Mouse (Mus musculus) left cerebral cortex, adult 8-10 months (tissue): ENCODE measurements around the gene Aebp2. TPM values are rescaled to one million over a fixed set of nuclear protein-coding genes. Genes with fewer than 3 reads are reported as not detected.
"Not testable (repeated sequence)": the region's sequence is repeated elsewhere in the genome, so short reads cannot be mapped to it uniquely, and the experiment has no call there.

Experiments
- DNase-seq, 2 experiments: peaks; one replicate each; pipeline ENCODE4 v3.0.0; 2022; ENCODE audit warnings: low spot score in 2 of 2
- total RNA-seq, 4 experiments: library from RNA; stranded (reverse); gene quantifications; 2 replicates each; pipeline ENCODE4 v1.2.4; 2022

Gene Aebp2
- total RNA-seq, 4 experiments from 2014 or later = 64.8 to 73.9 (median 69.0) TPM

DNA sequence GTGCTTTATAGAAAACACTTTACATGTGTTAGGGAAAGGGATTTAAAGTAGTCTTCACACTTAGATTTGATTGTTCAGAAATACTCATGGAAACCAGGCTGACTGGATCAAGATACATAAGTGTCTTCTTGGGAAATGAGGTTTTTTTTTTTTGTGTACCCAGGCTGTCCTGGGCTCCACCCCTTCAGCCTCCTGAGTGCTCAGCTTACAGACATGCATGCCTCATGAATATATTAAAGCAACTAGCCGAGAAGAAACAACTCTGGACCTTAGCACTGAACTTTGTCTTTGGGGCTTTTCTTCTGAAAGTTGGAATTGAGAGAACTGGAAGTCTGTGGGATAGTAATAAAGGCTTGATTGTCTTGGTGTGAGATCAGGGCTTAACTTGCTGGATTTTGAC, 27.3 kb downstream of the Aebp2 start:
- no peak for DNase-seq

DNA sequence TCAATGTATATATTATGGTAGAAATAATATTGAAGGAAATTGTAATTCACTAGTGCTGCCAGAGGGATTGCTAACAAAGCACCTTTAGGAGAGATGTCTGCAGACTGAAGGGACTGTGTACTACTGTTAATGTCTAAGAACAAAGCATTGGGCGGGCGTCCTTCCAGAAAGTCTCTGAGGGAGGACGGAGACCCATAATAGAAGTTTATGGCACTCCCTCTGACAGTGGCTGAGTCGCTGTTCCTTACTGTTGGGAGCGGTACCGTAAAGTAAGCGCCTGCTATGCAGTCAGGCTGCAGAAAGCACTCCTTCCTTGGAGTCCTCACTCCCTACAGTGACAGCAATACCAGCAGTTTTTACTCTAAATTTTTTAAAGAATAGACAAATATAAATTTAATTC, 29.5 kb downstream of the Aebp2 start:
- no peak for DNase-seq

DNA sequence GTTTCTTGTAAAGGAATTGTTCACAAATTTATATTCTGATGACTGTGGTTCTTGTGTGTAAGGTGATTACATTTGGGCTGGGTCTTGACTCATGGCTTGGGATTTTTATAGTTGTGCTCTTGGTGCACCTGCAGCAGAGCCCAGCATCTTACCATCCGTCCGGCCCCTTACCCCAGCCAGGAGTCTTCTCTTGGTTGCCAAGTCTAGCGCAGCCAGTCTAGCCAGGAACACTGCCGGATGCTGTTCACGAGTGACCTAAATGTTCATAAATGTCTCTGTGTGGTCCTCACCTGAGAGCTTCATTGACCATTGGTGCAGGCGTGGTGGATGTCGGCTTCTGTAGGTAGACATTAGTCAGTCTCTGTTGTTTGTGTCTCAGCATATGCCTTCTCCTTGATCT, 33.0 kb downstream of the Aebp2 start:
- no peak for DNase-seq

DNA sequence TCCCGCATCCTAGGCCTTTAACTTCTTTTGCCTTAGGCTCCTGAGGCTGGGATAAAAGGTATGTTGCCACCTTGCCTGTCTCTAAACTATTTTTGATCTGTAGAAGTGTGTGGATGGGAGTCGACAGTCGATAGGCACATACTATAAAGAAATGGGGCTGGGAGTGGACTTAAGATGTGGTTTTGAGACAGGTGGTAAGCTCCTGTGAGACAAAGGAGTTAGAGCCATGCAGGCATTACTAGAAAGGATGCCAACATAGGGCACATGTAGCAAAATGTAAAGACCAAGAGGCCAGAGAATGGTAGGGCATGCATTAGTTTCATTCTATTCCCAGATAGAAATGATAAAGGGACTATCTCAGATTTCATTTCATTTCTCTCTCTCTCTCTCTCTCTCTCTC, 34.5 kb downstream of the Aebp2 start:
- no peak for DNase-seq

DNA sequence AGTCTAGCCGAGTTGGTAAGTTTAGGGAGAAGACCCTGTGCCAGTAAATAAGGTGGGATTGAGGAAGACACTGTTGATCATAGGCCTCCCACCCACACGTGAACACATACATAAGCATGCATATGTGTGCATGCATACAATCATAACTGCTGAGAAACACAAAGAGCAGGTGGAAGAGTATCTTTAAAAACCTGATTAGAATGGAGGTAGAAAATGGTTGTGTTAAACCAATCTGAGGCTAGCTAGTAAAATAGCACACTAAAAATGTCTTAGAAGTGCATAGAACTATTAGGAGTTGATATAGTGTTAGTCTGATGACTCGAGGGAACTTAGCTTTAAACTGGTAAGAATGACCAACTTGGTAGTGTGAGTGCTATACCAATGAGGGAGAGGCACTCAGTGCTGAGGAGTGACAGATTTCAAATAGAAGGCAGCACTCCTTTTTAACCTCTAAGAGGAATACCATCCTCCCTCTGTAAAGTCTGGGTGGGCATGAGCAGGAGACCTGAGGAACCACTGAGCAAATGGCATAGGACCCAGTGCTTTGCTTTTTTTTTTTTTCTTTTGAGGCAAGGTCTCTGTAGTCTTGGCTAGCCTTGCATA, 35.6 kb downstream of the Aebp2 start:
- DNase-seq = no peak

DNA sequence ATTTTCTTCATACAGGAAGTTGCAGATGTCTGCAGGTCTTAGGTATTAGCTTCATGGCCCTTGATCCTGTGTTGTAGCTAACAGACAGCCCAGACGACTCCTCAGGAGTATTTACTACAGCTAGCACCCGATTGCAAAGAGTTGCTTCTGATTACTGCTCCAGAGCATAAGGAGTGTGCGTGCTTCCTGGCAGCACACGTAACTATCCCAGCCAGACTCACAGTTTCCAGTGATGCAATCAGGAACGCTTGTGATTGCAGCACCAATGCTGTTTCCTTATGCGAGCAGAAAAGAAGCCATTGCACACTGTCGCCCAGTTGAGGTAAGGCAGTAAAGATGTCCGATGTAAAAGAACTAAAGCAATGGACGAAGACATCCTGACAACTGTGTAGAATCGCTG, 38.6 kb downstream of the Aebp2 start:
- DNase-seq = no peak

DNA sequence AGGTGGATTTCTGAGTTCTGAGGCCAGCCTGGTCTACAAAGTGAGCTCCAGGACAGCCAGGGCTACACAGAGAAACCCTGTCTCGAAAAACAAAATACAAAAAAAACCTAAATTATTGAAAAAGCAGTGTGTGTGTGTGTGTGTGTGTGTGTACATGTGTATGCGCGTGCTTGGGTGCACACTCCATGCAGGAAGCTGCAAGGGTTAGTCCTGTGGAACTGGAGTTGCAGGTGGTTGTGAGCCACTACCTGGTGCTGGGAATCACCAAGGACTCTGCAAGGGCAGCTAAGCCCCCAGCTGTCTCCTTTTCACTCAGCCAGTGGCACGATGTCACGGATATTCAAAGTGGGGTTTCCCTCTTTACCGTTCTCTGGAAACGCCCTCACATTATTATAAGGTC, 39.3 kb downstream of the Aebp2 start:
- no peak for DNase-seq

DNA sequence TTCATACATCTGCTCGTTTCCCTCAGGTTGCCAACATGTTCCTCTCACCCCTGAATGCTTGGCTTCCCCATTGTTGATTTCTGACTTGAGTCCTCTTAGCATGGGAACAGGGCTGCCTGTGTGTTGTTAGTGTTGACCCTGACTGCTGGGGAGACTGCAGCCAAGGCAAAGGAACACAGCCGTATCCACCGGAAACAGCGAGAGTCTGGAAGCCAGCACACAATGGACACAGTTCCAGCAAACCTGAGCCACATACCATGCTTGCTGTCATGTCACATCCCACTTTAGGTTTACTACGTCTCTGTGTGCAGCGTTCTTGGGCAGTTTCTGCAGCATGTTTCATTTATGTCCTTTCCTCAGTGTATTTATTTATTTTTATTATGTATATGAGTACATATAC, 39.8 kb downstream of the Aebp2 start:
- DNase-seq = no peak

DNA sequence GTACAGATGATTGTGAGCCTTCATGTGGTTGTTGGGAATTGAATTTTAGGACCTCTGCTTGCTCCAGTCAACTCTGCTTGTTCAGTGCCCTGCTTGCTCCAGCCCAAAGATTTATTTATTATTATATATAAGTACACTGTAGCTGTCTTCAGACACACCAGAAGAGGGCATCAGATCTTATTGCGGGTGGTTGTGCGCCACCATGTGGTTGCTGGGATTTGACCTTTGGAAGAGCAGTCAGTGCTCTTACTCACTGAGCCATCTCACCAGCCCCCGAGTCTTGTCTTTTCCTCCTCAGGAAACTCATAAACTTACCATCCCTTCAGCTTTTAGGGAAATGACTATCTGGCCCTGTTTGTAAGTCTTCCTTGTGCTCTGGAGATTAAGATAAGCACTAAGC, 40.2 kb downstream of the Aebp2 start:
- not testable (repeated sequence) for DNase-seq

DNA sequence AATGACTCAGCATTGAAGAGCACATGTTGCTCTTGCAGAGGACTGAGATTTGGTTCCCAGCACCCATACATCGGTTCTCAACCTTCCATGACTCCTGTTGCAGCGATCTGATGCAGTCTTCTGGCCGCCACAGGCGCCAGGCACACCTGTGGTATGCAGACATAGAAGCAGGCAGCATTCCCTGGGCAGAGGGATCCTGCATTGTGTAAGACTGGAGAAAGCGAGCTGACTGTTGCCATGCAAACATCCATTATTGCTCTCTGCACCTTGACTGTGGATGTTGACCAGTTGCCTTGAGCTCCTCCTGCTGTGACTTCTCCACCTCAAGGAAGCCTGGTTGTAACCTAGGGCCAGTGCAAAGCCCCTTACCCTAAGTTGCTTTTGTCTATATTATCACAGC, 42.1 kb downstream of the Aebp2 start:
- DNase-seq = no peak

DNA sequence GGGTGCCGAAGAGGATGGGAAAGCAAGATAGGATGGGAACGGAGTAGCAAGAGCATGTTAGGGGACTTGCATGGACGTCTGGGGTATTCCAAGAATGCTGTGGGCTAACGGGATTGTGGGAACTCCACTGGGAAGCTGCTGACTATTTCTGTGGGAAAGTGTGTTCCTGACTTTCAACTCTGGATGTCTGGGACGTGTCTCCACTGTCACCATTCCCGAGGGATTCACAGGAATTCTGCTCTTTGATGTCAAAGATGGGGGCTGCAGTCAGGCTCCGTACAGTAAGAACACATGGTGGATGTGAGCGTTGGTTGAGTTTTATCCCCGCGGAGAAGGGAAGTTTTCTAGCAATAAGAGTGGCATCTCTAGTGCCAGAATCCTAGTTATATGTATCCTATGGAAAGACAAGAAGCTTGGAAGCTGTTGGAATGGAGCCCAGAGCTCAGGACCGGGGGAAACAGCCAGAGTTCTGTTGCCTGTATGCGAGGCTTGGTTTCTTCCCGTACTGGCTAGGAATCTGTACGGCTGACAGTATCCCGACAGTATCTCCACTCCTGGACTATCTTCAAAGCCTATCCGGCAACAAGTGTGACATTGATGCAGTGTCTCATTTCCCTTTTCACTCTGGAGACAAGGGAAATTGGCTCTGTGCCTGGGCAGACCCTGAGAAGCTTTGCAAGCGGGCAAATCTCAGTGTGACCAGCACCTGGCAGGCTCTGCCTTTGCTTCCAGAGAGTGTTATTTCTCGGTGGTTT, 44.2 kb downstream of the Aebp2 start:
- no peak for DNase-seq

DNA sequence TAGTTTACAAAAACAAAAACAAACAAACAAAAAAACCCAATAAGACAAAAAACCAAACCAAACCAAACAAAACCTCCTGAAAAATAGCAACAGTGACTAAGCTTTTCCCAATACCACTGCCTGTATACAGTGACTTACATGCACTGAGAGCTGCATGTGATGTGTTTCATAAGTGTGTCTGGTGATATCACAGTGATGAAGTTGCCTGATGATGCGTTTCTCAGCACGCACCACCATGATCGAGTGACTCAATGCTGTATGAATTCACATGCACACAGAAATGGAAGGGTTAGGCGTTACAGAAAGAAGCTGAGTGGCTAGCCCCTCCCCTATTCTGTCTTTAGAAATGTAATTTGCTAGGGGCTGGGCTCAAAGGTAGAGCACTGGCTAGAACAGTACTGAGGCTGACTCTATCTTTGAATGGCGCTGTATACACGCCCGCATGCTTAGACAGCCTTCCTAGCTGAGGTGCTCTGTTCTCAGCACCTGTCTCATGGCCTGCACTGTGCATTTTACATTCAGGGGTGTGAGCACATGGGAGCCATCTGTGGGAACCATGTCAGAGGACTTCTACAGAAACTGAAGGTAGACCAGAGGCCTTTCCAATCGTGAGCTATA, 44.9 kb downstream of the Aebp2 start:
- DNase-seq = no peak

DNA sequence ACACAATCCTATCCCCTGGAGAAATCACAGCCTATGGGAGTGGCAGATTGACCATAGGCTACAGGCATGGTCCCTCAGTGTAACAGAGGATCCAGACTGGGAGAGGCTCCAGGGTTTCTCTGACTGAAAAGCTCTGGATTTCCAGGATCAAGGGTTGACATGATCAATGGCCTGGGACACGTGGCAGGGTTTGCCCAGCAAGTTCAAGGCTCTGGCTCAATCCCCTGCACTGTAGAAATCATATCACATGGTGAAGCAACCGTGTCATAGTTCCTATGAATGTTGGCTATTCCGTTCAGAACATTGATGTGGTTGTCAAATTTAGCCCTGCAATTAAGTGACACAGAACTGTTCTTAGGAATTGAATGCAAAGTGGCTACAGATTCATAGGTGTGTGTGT, 52.0 kb downstream of the Aebp2 start:
- DNase-seq = no peak

DNA sequence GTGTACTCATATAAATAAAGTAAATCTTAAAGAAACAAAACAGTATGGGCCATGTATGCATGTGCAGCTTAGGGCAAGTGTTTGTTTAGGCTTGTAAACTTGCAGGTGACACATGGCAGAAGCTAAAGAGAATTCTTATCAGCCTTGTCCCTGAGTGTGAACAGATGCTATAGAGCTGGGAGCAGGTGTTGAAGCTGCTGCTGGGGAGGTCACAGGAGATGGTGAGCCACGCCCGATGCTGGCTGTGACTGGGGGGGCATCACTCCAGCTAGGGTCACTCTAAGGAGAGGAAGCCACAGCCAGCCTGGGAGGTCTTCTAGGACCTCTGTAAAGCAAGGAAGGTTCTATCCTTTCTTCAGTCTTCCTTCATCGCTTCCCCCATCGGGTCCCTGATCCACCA, 53.6 kb downstream of the Aebp2 start:
- no peak for DNase-seq

DNA sequence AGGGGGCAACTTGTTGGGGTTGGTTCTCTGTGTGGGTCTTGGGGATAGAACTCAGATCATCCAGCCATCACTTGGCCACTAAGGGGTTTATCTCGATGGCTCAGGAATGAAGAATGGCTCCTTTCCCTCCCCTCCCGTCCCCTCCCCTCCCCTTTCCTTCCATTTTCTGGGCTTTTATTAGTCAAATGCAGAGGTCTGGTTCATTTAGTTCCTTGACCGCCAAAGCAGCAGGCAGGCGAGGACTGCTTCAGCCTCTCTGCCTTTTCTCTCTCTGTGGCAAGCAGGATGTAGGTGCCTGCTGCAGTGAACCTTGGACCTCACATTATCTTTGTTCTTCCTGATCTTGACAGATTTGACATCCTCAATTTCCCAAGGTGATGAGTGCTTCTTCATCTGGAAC, 54.6 kb downstream of the Aebp2 start:
- no peak for DNase-seq

DNA sequence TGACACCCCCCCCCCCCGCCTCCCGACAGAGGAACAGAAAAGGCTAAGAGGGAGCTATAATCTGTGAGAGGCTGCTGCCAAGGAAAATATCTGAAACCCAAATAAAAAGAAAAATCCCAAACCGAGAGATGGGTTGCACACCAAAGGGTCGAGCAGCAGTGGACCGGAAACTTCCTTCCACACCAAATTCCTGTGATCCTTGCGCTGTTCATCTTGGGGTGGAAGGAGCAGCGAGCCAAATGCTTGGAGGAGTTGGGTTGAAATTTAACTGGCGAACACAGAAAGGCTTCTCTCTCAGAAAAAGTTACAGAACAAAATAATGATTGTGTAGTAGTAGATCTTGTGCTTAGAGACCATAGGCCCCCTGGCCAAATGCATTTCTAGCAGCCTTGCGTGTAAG, 55.5 kb downstream of the Aebp2 start:
- no peak for DNase-seq

DNA sequence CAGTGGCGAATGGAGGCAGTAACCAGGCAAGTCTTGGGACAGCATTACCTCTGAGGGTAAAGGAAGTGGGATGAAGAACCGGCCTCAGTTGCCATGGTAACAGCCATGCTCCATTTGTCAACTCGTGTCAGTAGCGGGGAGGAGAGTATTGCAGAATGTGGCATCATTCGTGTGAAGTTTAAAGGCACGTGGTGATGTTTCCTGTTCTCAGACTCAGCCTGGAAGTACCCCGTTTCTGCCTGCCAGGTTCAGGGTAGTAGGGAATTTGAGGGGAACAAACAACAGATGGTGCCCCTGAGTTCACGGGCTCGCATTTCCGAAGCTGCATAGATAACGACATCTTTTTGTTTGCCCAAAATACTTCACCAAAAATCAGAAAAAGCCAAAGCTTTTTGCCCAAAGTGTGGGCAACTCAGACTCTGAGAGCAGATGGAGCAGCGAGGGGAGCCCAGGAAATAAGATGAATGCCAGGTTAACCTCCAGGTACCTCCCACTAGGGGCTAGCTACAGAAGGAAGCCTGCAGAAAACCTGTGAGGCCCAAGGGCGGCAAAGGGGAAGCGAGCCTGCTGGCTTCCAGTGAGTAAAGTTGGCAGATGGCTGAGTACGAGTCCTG, 56.3 kb downstream of the Aebp2 start:
- DNase-seq = peak in 1 of 2 experiments; percentile 41

DNA sequence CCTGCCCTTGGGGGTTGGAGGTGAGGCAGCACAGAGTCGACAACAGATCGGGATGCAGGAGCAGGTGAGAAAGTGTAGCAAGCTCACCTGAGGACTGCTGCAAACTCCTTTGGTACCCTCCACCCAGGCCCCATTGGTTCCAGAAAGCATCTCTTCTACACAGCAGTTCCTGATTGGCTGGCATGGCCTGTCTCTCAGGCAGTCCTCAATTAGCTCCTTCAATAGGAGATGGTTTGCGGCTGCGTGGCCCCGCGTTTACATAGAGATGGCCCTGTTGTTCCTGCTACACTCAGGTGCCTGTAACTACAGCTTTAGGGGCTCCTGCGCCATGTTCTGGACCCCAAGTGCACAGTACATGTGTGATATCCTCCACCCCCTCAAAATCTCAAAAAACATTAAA, 58.2 kb downstream of the Aebp2 start:
- DNase-seq = no peak

DNA sequence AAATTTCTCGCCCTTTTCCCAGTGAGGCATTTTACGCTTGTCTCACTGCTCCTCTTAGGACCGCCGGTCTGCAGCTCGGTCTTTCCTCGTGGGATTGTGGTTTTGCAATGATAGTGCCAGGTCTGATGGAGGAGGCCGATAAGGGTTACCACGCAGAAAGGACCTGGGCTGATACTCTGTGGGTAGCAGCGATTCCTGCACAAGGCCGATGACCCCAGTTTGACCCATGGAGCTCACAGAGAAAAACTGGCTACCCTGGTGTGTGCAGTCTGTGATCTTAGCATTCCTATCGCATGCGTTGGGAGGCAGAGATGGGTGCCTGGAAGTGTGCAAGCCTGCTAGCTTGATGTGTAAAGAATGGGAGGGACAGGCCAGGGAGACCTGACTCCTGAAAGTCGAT, 60.4 kb downstream of the Aebp2 start:
- no peak for DNase-seq

DNA sequence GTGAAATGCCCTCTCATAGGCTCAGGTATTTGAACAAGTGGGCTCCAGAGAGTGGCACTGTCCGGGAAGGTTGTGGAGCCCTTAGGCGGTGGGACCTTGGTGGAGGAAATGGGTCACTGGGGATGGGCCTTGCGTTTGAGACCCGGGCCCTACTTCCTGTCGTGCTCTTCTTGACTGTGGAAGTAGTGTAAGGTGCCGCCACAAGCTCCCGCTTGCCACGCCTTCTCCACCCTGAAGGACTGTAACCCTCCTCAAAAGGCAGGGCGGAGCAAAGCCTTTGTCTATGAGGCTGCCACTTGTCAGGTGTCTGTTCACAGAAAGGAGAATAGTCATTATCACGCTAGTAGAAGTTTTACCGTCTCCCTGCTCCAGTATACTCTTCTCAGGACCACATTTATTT, 61.9 kb downstream of the Aebp2 start:
- DNase-seq = no peak

DNA sequence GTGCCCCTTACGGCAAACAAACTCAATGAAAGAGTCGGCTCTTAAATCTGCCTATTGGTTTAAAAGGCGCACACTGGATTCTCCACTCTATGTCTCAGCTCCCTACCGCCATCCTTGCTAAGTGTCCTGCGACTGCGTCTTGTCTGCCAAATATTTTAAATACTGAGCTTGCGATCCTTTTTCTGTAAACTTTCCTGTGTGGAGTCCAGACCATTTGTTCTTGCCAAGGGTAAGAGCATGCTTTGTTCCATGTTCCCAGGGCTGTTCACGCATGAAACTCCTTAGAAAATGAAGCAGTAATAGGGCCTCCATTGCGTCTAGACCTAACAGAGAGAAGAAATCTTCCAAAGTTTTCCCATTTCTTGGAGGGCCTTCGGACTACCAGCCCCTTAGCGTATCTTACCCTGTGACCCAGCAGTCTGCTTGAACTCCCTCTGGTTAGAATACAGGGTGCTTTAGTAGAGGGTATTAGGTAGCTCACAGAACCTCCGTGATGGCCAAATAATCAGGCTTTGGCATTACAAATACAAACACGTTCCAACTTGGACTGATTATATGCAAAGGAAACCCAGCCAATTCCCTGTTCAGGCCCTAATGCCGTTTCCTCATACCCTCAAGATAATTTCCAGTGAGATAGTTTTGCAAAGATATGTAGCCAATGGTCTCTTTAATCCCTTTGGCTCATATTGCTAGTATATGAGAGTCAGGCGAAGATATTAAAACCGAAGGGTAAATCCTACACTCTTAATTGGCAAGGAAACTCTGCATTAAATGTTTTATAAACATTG, 67.3 kb downstream of the Aebp2 start:
- no peak for DNase-seq

DNA sequence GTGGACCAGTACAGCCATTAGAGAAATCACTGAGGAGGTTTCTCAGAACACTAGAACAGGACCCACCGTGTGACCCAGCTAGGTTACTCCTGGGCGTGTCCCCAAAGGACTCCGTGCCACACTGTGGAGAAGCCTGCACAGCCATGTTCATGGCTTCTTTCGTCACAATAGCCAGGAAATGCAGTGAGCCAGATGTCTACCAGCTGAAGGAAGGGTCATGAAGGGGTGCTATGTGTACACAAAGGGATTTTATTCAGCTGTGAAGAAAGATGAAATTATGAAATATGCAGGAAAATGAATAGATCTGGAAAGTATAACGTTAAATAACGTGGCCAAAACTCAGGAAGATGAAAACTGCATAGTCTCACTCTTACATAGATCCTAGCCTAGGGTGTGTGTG, 69.7 kb downstream of the Aebp2 start:
- DNase-seq = no peak
